Mouse (Mus musculus) heart, embryonic 10.5 days (tissue): ENCODE data around the gene Itm2c. TPM values are rescaled to one million over a fixed set of nuclear protein-coding genes. Genes with fewer than 3 reads are reported as not detected.

Source experiments
- DNase-seq: peaks from one replicate; pipeline ENCODE4 v3.0.0-alpha.2; 2017; ENCODE audit warnings: low spot score
- H3K27ac ChIP-seq: fragments of 300-500 bp; sonication (generic); 2 replicates; pipeline ENCODE4 v1.5.1; 2016; ENCODE audit warnings: mild to moderate bottlenecking
- H3K27me3 ChIP-seq: fragments of 300-500 bp; sonication (generic); 2 replicates; pipeline ENCODE4 v1.6.1; 2016; ENCODE audit warnings: mild to moderate bottlenecking; ENCODE audit not compliant: poor library complexity, insufficient read depth, severe bottlenecking
- H3K36me3 ChIP-seq: fragments of 300-500 bp; sonication (generic); 2 replicates; pipeline ENCODE4 v1.6.1; 2016; ENCODE audit warnings: mild to moderate bottlenecking, moderate library complexity
- H3K4me1 ChIP-seq: fragments of 300-500 bp; sonication (generic); 2 replicates; pipeline ENCODE4 v1.6.1; 2016; ENCODE audit warnings: mild to moderate bottlenecking
- H3K4me3 ChIP-seq: fragments of 300-500 bp; sonication (generic); 2 replicates; pipeline ENCODE4 v1.5.1; 2016; ENCODE audit warnings: mild to moderate bottlenecking, moderate library complexity
- H3K9me3 ChIP-seq: fragments of 300-500 bp; sonication (generic); 2 replicates; pipeline ENCODE4 v1.6.1; 2016; ENCODE audit warnings: mild to moderate bottlenecking, moderate library complexity
- WGBS: fragments of 180-500 bp; shearing (Covaris S2); methylation state at CpG from one replicate; pipeline ENCODE4 v1.1.7; 2016; 5-methylcytosine and 5-hydroxymethylcytosine counted together
- polyA plus RNA-seq: library from polyadenylated mRNA; unstranded; fragments of >200 nt; fragmentation: Nextera tagmentation; extraction: Ambion mirVana; gene quantifications from 2 replicates; pipeline ENCODE4 v1.2.1, GENCODE M21; 2016

Itm2c gene
- polyA plus RNA-seq, 1 experiment from 2014 or later, result 193 TPM

- no peak overlapping the region for H3K4me3 ChIP-seq
- no peak for DNase-seq
- no peaks in the 10 kb centered on the region for H3K9me3 ChIP-seq
- H3K4me1 ChIP-seq, result peaks cover 86% of the 10 kb centered on the region
- 30% methylated on average over 7 of the region's 7 CpGs for WGBS
- H3K36me3 ChIP-seq, result peaks cover 43% of the 10 kb centered on the region
- H3K27ac ChIP-seq, result 0 out of 2 replicates have a peak overlapping the region, but pooled peaks have one; percentile 53
- no peaks in the 10 kb centered on the region for H3K27me3 ChIP-seq
These were observed 8.1 kb downstream of the Itm2c start for GRCm38 (mm10) chr1:85902108-85902561.

GRCm38 (mm10) chr1:85906892-85907291 is 12.8 kb downstream of the Itm2c start:
- no peak overlapping the region for H3K4me3 ChIP-seq
- no peaks in the 10 kb centered on the region for H3K27me3 ChIP-seq
- peaks cover 60% of the 10 kb centered on the region for H3K4me1 ChIP-seq
- peak; percentile 91 for DNase-seq
- peaks cover 59% of the 10 kb centered on the region for H3K36me3 ChIP-seq
- no peaks in the 10 kb centered on the region for H3K9me3 ChIP-seq
- WGBS, result 51% methylated on average over 12 of the region's 12 CpGs
- no peak overlapping the region for H3K27ac ChIP-seq

- 49% methylated on average over 13 of the region's 13 CpGs for WGBS
- no peak for DNase-seq
- Histone ChIP-seq H3K27ac (peak overlapping the region; percentile 2; the same call in 1 of the 2 replicates), H3K4me1 (peaks cover 47% of the 10 kb centered on the region), H3K27me3 (no peaks in the 10 kb centered on the region), H3K4me3 (no peak overlapping the region), H3K36me3 (peaks cover 47% of the 10 kb centered on the region), H3K9me3 (no peaks in the 10 kb centered on the region)
These were observed 14.9 kb downstream of the Itm2c start for GRCm38 (mm10) chr1:85908754-85909590.

GRCm38 (mm10) chr1:85913078-85913755 is 19.1 kb downstream of the Itm2c start:
- WGBS, result 88% methylated on average over 7 of the region's 7 CpGs
- Histone ChIP-seq H3K4me1 (peaks cover 11% of the 10 kb centered on the region), H3K36me3 (peaks cover 5% of the 10 kb centered on the region), H3K27me3 (no peaks in the 10 kb centered on the region), H3K4me3 (no peak overlapping the region), H3K27ac (no peak overlapping the region), H3K9me3 (no peaks in the 10 kb centered on the region)
- no peak for DNase-seq

GRCm38 (mm10) chr1:85915890-85916289 is 21.8 kb downstream of the Itm2c start:
- Histone ChIP-seq H3K36me3 (peaks cover 2% of the 10 kb centered on the region; the same call in 1 of the 2 replicates), H3K27ac (no peak overlapping the region), H3K27me3 (no peaks in the 10 kb centered on the region), H3K9me3 (no peaks in the 10 kb centered on the region), H3K4me1 (no peaks in the 10 kb centered on the region; the same call in 1 of the 2 replicates), H3K4me3 (no peak overlapping the region)
- no peak for DNase-seq

- H3K4me1 ChIP-seq, result no peaks in the 10 kb centered on the region; the same call in 1 of the 2 replicates
- H3K9me3 ChIP-seq, result no peaks in the 10 kb centered on the region
- H3K27ac ChIP-seq, result no peak overlapping the region
- H3K27me3 ChIP-seq, result no peaks in the 10 kb centered on the region
- DNase-seq, result no peak
- H3K36me3 ChIP-seq, result no peaks in the 10 kb centered on the region
- 56% methylated on average over 4 of the region's 4 CpGs for WGBS
- H3K4me3 ChIP-seq, result no peak overlapping the region
These were observed 22.9 kb downstream of the Itm2c start for GRCm38 (mm10) chr1:85916830-85917450.

GRCm38 (mm10) chr1:85919621-85920020 is 25.5 kb downstream of the Itm2c start:
- Histone ChIP-seq H3K27ac (no peak overlapping the region), H3K4me3 (no peak overlapping the region), H3K9me3 (no peaks in the 10 kb centered on the region), H3K27me3 (no peaks in the 10 kb centered on the region), H3K36me3 (no peaks in the 10 kb centered on the region), H3K4me1 (peaks cover 11% of the 10 kb centered on the region)
- 65% methylated on average over 7 of the region's 7 CpGs for WGBS
- no peak for DNase-seq

- WGBS, result 80% methylated on average over 7 of the region's 7 CpGs
- Histone ChIP-seq H3K4me1 (peaks cover 11% of the 10 kb centered on the region), H3K36me3 (no peaks in the 10 kb centered on the region), H3K27me3 (no peaks in the 10 kb centered on the region), H3K4me3 (no peak overlapping the region), H3K27ac (no peak overlapping the region), H3K9me3 (no peaks in the 10 kb centered on the region)
- DNase-seq, result no peak
These were observed 27.6 kb downstream of the Itm2c start for GRCm38 (mm10) chr1:85921725-85922124.

GRCm38 (mm10) chr1:85922127-85922864 is 28.2 kb downstream of the Itm2c start:
- H3K9me3 ChIP-seq, result no peaks in the 10 kb centered on the region
- no peak overlapping the region for H3K27ac ChIP-seq
- WGBS, result 71% methylated on average over 7 of the region's 7 CpGs
- DNase-seq, result no peak
- H3K4me1 ChIP-seq, result peaks cover 11% of the 10 kb centered on the region
- no peaks in the 10 kb centered on the region for H3K27me3 ChIP-seq
- no peaks in the 10 kb centered on the region for H3K36me3 ChIP-seq
- no peak overlapping the region for H3K4me3 ChIP-seq

GRCm38 (mm10) chr1:85922865-85923211 is 28.8 kb downstream of the Itm2c start:
- Histone ChIP-seq H3K9me3 (no peaks in the 10 kb centered on the region), H3K27me3 (no peaks in the 10 kb centered on the region), H3K27ac (no peak overlapping the region), H3K36me3 (no peaks in the 10 kb centered on the region), H3K4me1 (peaks cover 14% of the 10 kb centered on the region), H3K4me3 (no peak overlapping the region)
- 66% methylated on average over 5 of the region's 5 CpGs for WGBS
- no peak for DNase-seq

- H3K27ac ChIP-seq, result no peak overlapping the region
- H3K27me3 ChIP-seq, result no peaks in the 10 kb centered on the region
- no peak overlapping the region for H3K4me3 ChIP-seq
- H3K36me3 ChIP-seq, result no peaks in the 10 kb centered on the region
- 84% methylated on average over 5 of the region's 5 CpGs for WGBS
- DNase-seq, result no peak
- H3K9me3 ChIP-seq, result no peaks in the 10 kb centered on the region
- peaks cover 21% of the 10 kb centered on the region for H3K4me1 ChIP-seq
These were observed 31.1 kb downstream of the Itm2c start for GRCm38 (mm10) chr1:85925183-85925582.

- Histone ChIP-seq H3K27me3 (no peaks in the 10 kb centered on the region), H3K36me3 (no peaks in the 10 kb centered on the region), H3K4me1 (peaks cover 12% of the 10 kb centered on the region), H3K4me3 (no peak within 1 kb of the TSS), H3K9me3 (no peaks in the 10 kb centered on the region), H3K27ac (no peak within 1 kb of the TSS)
- WGBS, result 57% methylated on average over 4 of the region's 4 CpGs
- no peak for DNase-seq
These were observed 34.1 kb downstream of the Itm2c start, which contains the start of gene 4933407L21Rik for GRCm38 (mm10) chr1:85928057-85928687. Gene 4933407L21Rik, plus strand, starts transcription at chr1:85928483.
